Mouse (Mus musculus) embryonic fibroblast, embryonic 13.5 days (primary cell): ENCODE measurements around the gene Hs2st1. TPM values are rescaled to one million over a fixed set of nuclear protein-coding genes. Genes with fewer than 3 reads are reported as not detected.

ENCODE experiments used
- H3K27ac ChIP-seq: 2 replicates; pipeline ENCODE4 v1.5.1; 2012; ENCODE audit warnings: low read length, control low read depth, inconsistent platforms; ENCODE audit not compliant: insufficient read depth
- H3K4me1 ChIP-seq: 2 replicates; pipeline ENCODE4 v1.6.1; 2011; ENCODE audit warnings: low read length; ENCODE audit not compliant: control insufficient read depth, insufficient read depth
- H3K4me3 ChIP-seq: 2 replicates; pipeline ENCODE4 v1.5.1; 2011; ENCODE audit warnings: mild to moderate bottlenecking, control low read depth, low read length; ENCODE audit not compliant: insufficient read depth
- CTCF ChIP-seq: IDR thresholded peaks from 2 replicates; pipeline ENCODE4 v1.5.1; 2011; ENCODE audit warnings: mild to moderate bottlenecking, control low read depth, low read length, moderate library complexity, borderline replicate concordance; ENCODE audit not compliant: insufficient read depth
- POLR2A ChIP-seq: IDR thresholded peaks from 2 replicates; pipeline ENCODE4 v1.6.1; 2011; ENCODE audit warnings: low read depth, mild to moderate bottlenecking, control low read depth, low read length, moderate library complexity
- polyA plus RNA-seq: library from polyadenylated mRNA; stranded (reverse); fragments of >200 nt; gene quantifications from 2 replicates; pipeline ENCODE4 v1.2.4, GENCODE M21; 2011; ENCODE audit warnings: low read depth; ENCODE audit not compliant: missing spikeins, insufficient read length

Gene Hs2st1
- polyA plus RNA-seq, 1 experiment = 83.7 TPM

GRCm38 (mm10) chr3:144432143-144432577 lies 137.8 kb downstream of the Hs2st1 start:
- no peak overlapping the region for H3K4me3 ChIP-seq
- no peaks in the 10 kb centered on the region for H3K4me1 ChIP-seq
- TF ChIP-seq POLR2A = no peak
- TF ChIP-seq CTCF = no peak
- H3K27ac ChIP-seq = no peak overlapping the region

- TF ChIP-seq CTCF (no peak), POLR2A (no peak)
- no peak overlapping the region for H3K27ac ChIP-seq
- H3K4me1 ChIP-seq = peaks cover 7% of the 10 kb centered on the region; the same call in 1 of the 2 replicates
- H3K4me3 ChIP-seq = no peak overlapping the region
Measured at GRCm38 (mm10) chr3:144428514-144429431, 141.2 kb downstream of the Hs2st1 start.

GRCm38 (mm10) chr3:144425041-144425448 lies 144.9 kb downstream of the Hs2st1 start:
- TF ChIP-seq POLR2A (no peak), CTCF (no peak)
- H3K27ac ChIP-seq = no peak overlapping the region

GRCm38 (mm10) chr3:144421404-144422180 lies 148.4 kb downstream of the Hs2st1 start:
- peaks cover 7% of the 10 kb centered on the region; the same call in 1 of the 2 replicates for H3K4me1 ChIP-seq
- no peak overlapping the region for H3K27ac ChIP-seq
- no peak for TF ChIP-seq POLR2A
- TF ChIP-seq CTCF = no peak
- no peak overlapping the region for H3K4me3 ChIP-seq

More at GRCm38 (mm10) chr3:144425041-144425448, 144.9 kb downstream of the Hs2st1 start:
- Histone ChIP-seq H3K4me1 (peaks cover 7% of the 10 kb centered on the region; the same call in 1 of the 2 replicates), H3K4me3 (no peak overlapping the region)

- no peak overlapping the region for H3K27ac ChIP-seq
- H3K4me3 ChIP-seq = no peak overlapping the region
- TF ChIP-seq CTCF (no peak), POLR2A (no peak)
- H3K4me1 ChIP-seq = no peaks in the 10 kb centered on the region
Measured at GRCm38 (mm10) chr3:144413821-144414220, 156.2 kb downstream of the Hs2st1 start.

GRCm38 (mm10) chr3:144412538-144413272 lies 157.3 kb downstream of the Hs2st1 start:
- Histone ChIP-seq H3K27ac (no peak overlapping the region), H3K4me3 (no peak overlapping the region), H3K4me1 (no peaks in the 10 kb centered on the region)
- TF ChIP-seq POLR2A (no peak), CTCF (no peak)

GRCm38 (mm10) chr3:144411650-144412278 lies 158.2 kb downstream of the Hs2st1 start:
- no peaks in the 10 kb centered on the region for H3K4me1 ChIP-seq
- no peak overlapping the region for H3K27ac ChIP-seq
- H3K4me3 ChIP-seq = no peak overlapping the region
- TF ChIP-seq CTCF (no peak), POLR2A (no peak)

GRCm38 (mm10) chr3:144411051-144411542 lies 158.9 kb downstream of the Hs2st1 start:
- Histone ChIP-seq H3K4me3 (no peak overlapping the region), H3K27ac (no peak overlapping the region), H3K4me1 (no peaks in the 10 kb centered on the region)
- TF ChIP-seq POLR2A (no peak), CTCF (no peak)

GRCm38 (mm10) chr3:144408953-144409352 lies 161.0 kb downstream of the Hs2st1 start:
- no peak overlapping the region for H3K4me3 ChIP-seq
- no peaks in the 10 kb centered on the region for H3K4me1 ChIP-seq
- H3K27ac ChIP-seq = no peak overlapping the region
- no peak for TF ChIP-seq CTCF
- no peak for TF ChIP-seq POLR2A
